Mouse (Mus musculus) limb, embryonic 15.5 days (tissue): ENCODE data around the gene Mbd5. TPM values are rescaled to one million over a fixed set of nuclear protein-coding genes. Genes with fewer than 3 reads are reported as not detected.

ENCODE experiments used
- ATAC-seq: fragments of 200-750 bp; cut with Nextera tagmentation; 2 replicates; pipeline ENCODE4 v1.8.0; 2017; ENCODE audit warnings: low read depth, moderate TSS enrichment; ENCODE audit not compliant: insufficient number of reproducible peaks, low FRiP score, low TSS enrichment
- H3K27ac ChIP-seq: fragments of 300-500 bp; sonication (generic); 2 replicates; pipeline ENCODE4 v1.5.1; 2015; ENCODE audit warnings: moderate library complexity, mild to moderate bottlenecking, inconsistent platforms
- H3K27me3 ChIP-seq: fragments of 300-500 bp; sonication (generic); 2 replicates; pipeline ENCODE4 v1.6.1; 2015; ENCODE audit warnings: inconsistent platforms
- H3K36me3 ChIP-seq: fragments of 300-500 bp; sonication (generic); 2 replicates; pipeline ENCODE4 v1.6.1; 2015; ENCODE audit warnings: inconsistent platforms
- H3K4me1 ChIP-seq: fragments of 300-500 bp; sonication (generic); 2 replicates; pipeline ENCODE4 v1.6.1; 2015; ENCODE audit warnings: inconsistent platforms
- H3K4me2 ChIP-seq: fragments of 300-500 bp; sonication (generic); 2 replicates; pipeline ENCODE4 v1.6.1; 2015; ENCODE audit warnings: mild to moderate bottlenecking, inconsistent platforms
- H3K4me3 ChIP-seq: fragments of 300-500 bp; sonication (generic); 2 replicates; pipeline ENCODE4 v1.5.1; 2015; ENCODE audit warnings: mild to moderate bottlenecking, inconsistent platforms
- H3K9ac ChIP-seq: fragments of 300-500 bp; sonication (generic); 2 replicates; pipeline ENCODE4 v1.6.1; 2015; ENCODE audit warnings: inconsistent platforms
- H3K9me3 ChIP-seq: fragments of 300-500 bp; sonication (generic); 2 replicates; pipeline ENCODE4 v1.6.1; 2016; ENCODE audit warnings: inconsistent platforms
- WGBS: fragments of 180-500 bp; shearing (Covaris S2); methylation state at CpG from one replicate; pipeline ENCODE4 v1.1.7; 2015; 5-methylcytosine and 5-hydroxymethylcytosine counted together
- polyA plus RNA-seq: library from polyadenylated mRNA; unstranded; fragments of >200 nt; fragmentation: Nextera tagmentation; extraction: Ambion mirVana; gene quantifications from 2 replicates; pipeline ENCODE4 v1.2.1, GENCODE M21; 2015

Mbd5 gene
- polyA plus RNA-seq, 1 experiment from 2014 or later, result 28.8 TPM

DNA sequence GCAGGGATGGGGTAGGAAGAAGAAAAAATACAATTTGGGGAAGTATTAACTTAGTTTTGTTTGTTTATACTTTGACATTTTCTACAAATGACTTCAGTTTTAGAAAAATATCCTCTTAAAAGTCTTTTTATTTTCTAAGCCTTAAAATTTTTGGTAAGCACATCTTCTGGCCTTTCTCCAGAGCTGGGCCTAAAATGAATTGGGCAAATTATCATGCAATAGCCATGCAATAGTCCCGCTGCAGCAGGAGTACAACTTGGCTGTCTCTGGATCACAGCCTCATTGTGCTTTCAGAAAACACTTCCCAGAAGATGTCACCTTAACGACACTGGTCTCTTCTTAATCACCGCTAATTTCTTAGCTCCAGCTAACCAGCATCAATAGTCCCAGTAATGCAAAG, 91.2 kb downstream of the Mbd5 start:
- no peak overlapping the region for H3K27ac ChIP-seq
- 87% methylated on average over 3 of the region's 3 CpGs for WGBS
- no peak for ATAC-seq

GRCm38 (mm10) chr2:49050030-49050429, 100.7 kb downstream of the Mbd5 start:
- Histone ChIP-seq H3K9me3 (no peaks in the 10 kb centered on the region), H3K27me3 (no peaks in the 10 kb centered on the region), H3K4me3 (no peak overlapping the region), H3K36me3 (no peaks in the 10 kb centered on the region), H3K4me2 (no peak overlapping the region), H3K27ac (no peak overlapping the region), H3K9ac (no peak overlapping the region), H3K4me1 (no peaks in the 10 kb centered on the region)
- ATAC-seq, result no peak
- WGBS, result 93% methylated on average over 4 of the region's 4 CpGs

More for the DNA sequence above, 91.2 kb downstream of the Mbd5 start:
- Histone ChIP-seq H3K4me2 (no peak overlapping the region), H3K9me3 (peaks cover 5% of the 10 kb centered on the region; the same call in 1 of the 2 replicates), H3K4me3 (no peak overlapping the region), H3K4me1 (no peaks in the 10 kb centered on the region), H3K9ac (no peak overlapping the region), H3K27me3 (no peaks in the 10 kb centered on the region), H3K36me3 (no peaks in the 10 kb centered on the region)

DNA sequence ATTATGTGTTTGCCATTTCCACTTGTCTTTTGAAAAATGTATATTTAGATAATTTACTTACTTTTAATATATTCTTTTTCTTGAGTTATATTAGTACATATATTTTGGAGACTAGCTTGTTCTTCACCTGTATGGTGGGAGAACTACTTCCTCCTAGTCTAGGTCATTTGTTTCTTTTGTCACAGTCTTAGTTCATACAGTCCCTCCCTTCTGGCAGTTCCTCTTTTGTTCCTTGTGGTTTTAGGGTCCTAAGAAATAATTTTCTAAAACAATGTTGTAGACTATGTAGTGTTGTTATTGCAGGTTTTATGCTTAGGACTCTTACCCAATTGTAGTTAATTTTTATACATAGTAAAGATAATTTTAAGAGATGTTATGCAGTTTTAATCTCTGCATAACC, 118.6 kb downstream of the Mbd5 start:
- no peak overlapping the region for H3K4me3 ChIP-seq

DNA sequence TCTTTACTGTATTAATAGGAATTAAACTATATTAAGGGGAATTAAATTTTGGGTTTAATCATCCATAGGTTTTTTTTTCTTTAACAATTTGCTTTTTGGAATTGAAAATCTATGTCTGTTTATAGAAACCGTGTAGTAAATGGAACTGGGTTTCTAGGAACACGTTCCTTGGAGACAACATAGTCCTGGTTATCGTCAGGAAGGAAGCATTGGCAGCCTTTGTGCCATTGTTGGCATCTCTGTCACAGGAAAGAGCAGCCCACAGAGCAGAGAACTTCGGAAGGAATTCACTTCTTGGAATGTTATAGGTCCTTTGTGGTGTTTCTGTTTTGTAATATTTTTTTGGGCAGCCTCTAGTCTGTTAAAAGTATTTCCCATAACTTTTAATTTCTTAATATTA, 135.7 kb downstream of the Mbd5 start:
- no peaks in the 10 kb centered on the region for H3K36me3 ChIP-seq
- no peaks in the 10 kb centered on the region for H3K4me1 ChIP-seq
- no peaks in the 10 kb centered on the region for H3K9me3 ChIP-seq
- ATAC-seq, result no peak
- H3K27ac ChIP-seq, result no peak overlapping the region
- H3K4me3 ChIP-seq, result no peak overlapping the region
- H3K27me3 ChIP-seq, result no peaks in the 10 kb centered on the region
- 49% methylated on average over 4 of the region's 4 CpGs for WGBS
- no peak overlapping the region for H3K9ac ChIP-seq
- no peak overlapping the region for H3K4me2 ChIP-seq

More for the DNA sequence above, 118.6 kb downstream of the Mbd5 start:
- no peak overlapping the region for H3K9ac ChIP-seq
- ATAC-seq, result no peak
- H3K4me1 ChIP-seq, result no peaks in the 10 kb centered on the region
- H3K4me2 ChIP-seq, result no peak overlapping the region
- no peaks in the 10 kb centered on the region for H3K9me3 ChIP-seq
- H3K27me3 ChIP-seq, result no peaks in the 10 kb centered on the region
- H3K36me3 ChIP-seq, result no peaks in the 10 kb centered on the region
- no peak overlapping the region for H3K27ac ChIP-seq

GRCm38 (mm10) chr2:49090771-49091170, 141.5 kb downstream of the Mbd5 start:
- Histone ChIP-seq H3K27ac (no peak overlapping the region), H3K4me3 (no peak overlapping the region), H3K4me1 (no peaks in the 10 kb centered on the region), H3K27me3 (no peaks in the 10 kb centered on the region), H3K36me3 (no peaks in the 10 kb centered on the region), H3K4me2 (no peak overlapping the region), H3K9me3 (no peaks in the 10 kb centered on the region), H3K9ac (no peak overlapping the region)
- no peak for ATAC-seq
- WGBS, result 97% methylated on average over 4 of the region's 4 CpGs

GRCm38 (mm10) chr2:49096765-49097164, 147.5 kb downstream of the Mbd5 start:
- H3K27me3 ChIP-seq, result no peaks in the 10 kb centered on the region
- H3K9me3 ChIP-seq, result no peaks in the 10 kb centered on the region
- peaks cover 5% of the 10 kb centered on the region for H3K36me3 ChIP-seq
- no peak overlapping the region for H3K4me3 ChIP-seq
- no peak overlapping the region for H3K27ac ChIP-seq
- H3K4me2 ChIP-seq, result no peak overlapping the region
- no peaks in the 10 kb centered on the region for H3K4me1 ChIP-seq
- no peak for ATAC-seq
- H3K9ac ChIP-seq, result no peak overlapping the region

DNA sequence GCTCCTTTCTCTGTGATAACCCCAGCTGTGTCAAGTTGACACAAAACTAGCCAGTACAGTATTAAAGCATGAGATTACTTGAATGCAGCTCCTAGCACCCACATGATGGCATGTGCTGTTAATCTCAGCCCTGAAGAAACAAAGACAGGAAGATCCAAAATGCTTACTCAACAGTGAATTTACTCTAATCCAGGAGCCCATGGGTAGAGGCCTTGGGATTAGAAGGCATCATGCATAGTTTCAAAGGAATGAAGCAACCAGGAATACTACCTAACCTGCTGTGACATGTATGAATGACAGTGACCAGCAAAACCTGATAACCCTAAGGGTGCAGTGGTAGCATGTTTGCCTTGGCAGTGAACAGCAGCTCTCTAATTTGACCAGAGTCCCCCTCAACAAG, 159.6 kb downstream of the Mbd5 start:
- H3K27me3 ChIP-seq, result no peaks in the 10 kb centered on the region
- H3K36me3 ChIP-seq, result no peaks in the 10 kb centered on the region
- H3K27ac ChIP-seq, result no peak overlapping the region
- no peak overlapping the region for H3K4me2 ChIP-seq
- no peaks in the 10 kb centered on the region for H3K9me3 ChIP-seq
- no peaks in the 10 kb centered on the region for H3K4me1 ChIP-seq
- H3K9ac ChIP-seq, result no peak overlapping the region
- no peak for ATAC-seq
- H3K4me3 ChIP-seq, result no peak overlapping the region

DNA sequence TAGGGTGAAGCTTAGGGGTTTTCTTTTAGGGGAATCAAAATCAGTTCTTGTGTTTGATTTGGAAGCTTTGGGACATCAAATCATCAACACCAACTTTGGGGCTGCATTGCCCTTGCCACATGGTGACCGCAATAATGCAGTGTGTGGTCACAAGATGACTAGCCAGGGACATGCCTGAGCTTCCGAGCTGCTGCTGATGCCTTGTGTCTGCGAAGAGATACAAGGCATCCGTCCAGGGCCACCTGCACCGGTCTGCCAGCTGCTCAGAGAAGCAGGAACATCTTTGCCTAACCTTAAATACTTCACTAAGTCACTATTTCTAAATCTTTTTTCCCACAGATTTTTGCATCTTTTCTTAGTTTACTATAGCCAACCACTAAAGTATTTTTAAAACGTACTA, 170.6 kb downstream of the Mbd5 start:
- no peaks in the 10 kb centered on the region for H3K27me3 ChIP-seq
- no peak overlapping the region for H3K27ac ChIP-seq

DNA sequence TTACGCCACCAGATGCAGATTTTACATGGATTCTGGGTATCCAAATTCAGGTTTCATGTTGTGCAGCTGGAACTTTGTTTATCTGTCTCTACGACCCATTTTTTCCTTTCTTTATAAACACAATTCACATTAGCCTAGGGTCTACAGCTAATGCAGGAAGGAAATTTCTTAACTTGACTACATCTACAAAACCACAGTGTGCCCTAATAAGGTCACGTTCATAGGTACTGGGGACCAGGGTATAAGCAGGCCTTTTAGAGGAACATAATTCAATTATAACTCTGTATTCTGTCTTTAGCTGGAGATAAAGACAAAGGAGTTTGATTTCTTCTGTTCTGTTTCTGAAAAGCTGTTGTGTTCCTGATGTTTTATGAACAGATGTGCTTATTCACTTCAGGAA, 172.3 kb downstream of the Mbd5 start:
- Histone ChIP-seq H3K9me3 (no peaks in the 10 kb centered on the region), H3K4me1 (no peaks in the 10 kb centered on the region), H3K27me3 (no peaks in the 10 kb centered on the region), H3K27ac (no peak overlapping the region), H3K4me2 (no peak overlapping the region), H3K4me3 (no peak overlapping the region), H3K36me3 (no peaks in the 10 kb centered on the region), H3K9ac (no peak overlapping the region)
- 88% methylated on average over 3 of the region's 3 CpGs for WGBS
- ATAC-seq, result no peak

More for the DNA sequence above, 170.6 kb downstream of the Mbd5 start:
- Histone ChIP-seq H3K9me3 (no peaks in the 10 kb centered on the region), H3K4me3 (no peak overlapping the region), H3K4me1 (no peaks in the 10 kb centered on the region), H3K36me3 (no peaks in the 10 kb centered on the region), H3K4me2 (no peak overlapping the region), H3K9ac (no peak overlapping the region)
- 87% methylated on average over 6 of the region's 6 CpGs for WGBS
- ATAC-seq, result no peak

GRCm38 (mm10) chr2:49142186-49142585, 192.9 kb downstream of the Mbd5 start:
- Histone ChIP-seq H3K27ac (no peak overlapping the region), H3K4me1 (no peaks in the 10 kb centered on the region), H3K4me3 (no peak overlapping the region), H3K4me2 (no peak overlapping the region), H3K9ac (no peak overlapping the region), H3K9me3 (no peaks in the 10 kb centered on the region), H3K27me3 (no peaks in the 10 kb centered on the region), H3K36me3 (no peaks in the 10 kb centered on the region)
- no peak for ATAC-seq
- WGBS, result 53% methylated on average over 3 of the region's 3 CpGs

DNA sequence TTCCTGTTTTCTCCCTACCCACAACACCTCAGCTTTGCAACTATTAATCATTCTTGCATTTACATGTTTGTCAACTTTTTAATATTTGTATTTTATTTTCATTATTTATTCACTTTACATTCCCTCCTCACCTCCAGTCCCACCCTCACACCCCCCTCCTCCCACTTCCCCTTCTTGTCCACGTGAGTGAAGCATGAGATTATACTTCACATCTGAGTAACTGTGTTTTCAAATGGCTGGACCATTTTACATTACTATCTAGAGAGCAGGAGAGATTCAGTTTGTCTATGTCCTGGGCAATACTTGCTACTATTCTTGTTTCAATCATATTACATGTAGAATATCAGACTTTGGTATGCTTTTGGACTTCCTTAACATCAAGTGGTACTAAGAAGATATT, 204.3 kb downstream of the Mbd5 start:
- no peaks in the 10 kb centered on the region for H3K9me3 ChIP-seq
- WGBS, result 71% methylated on average over 1 of the region's 1 CpGs
- no peaks in the 10 kb centered on the region for H3K36me3 ChIP-seq
- H3K27ac ChIP-seq, result no peak overlapping the region
- no peak overlapping the region for H3K4me3 ChIP-seq
- H3K4me2 ChIP-seq, result no peak overlapping the region
- no peaks in the 10 kb centered on the region for H3K4me1 ChIP-seq
- no peaks in the 10 kb centered on the region for H3K27me3 ChIP-seq
- no peak overlapping the region for H3K9ac ChIP-seq
- no peak for ATAC-seq

- 91% methylated on average over 5 of the region's 5 CpGs for WGBS
- H3K4me1 ChIP-seq, result no peaks in the 10 kb centered on the region
- ATAC-seq, result no peak
- no peak overlapping the region for H3K4me2 ChIP-seq
- no peaks in the 10 kb centered on the region for H3K27me3 ChIP-seq
- no peak overlapping the region for H3K9ac ChIP-seq
- no peak overlapping the region for H3K4me3 ChIP-seq
- no peak overlapping the region for H3K27ac ChIP-seq
- peaks cover 9% of the 10 kb centered on the region; the same call in 1 of the 2 replicates for H3K36me3 ChIP-seq
- no peaks in the 10 kb centered on the region for H3K9me3 ChIP-seq
These were observed 211.1 kb downstream of the Mbd5 start for GRCm38 (mm10) chr2:49160232-49160947.

DNA sequence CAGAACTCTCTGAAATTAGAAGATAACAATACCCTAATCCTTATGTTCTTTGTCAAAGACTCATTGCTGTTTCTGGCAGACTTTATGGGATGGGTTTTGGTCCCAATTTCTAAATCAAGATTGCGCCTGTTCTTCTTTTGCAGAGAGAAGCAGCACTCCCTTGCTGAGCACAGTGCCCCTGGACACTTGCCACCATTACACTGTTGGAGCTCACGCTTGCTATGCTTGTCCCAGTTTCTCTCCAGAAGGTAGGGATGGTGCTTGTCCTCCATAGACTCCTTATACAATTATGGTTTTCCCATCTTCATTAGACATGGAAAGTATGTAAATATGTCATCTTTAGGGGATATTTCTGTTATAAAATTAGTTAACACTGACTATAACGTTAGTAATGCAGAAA, 220.5 kb downstream of the Mbd5 start:
- WGBS, result 90% methylated on average over 3 of the region's 3 CpGs
- no peaks in the 10 kb centered on the region for H3K9me3 ChIP-seq
- no peak overlapping the region for H3K9ac ChIP-seq
- no peaks in the 10 kb centered on the region for H3K27me3 ChIP-seq
- ATAC-seq, result no peak
- no peak overlapping the region for H3K27ac ChIP-seq
- no peaks in the 10 kb centered on the region for H3K4me1 ChIP-seq
- H3K36me3 ChIP-seq, result no peaks in the 10 kb centered on the region
- H3K4me2 ChIP-seq, result no peak overlapping the region
- no peak overlapping the region for H3K4me3 ChIP-seq
